Mouse (Mus musculus): ENCODE results near the gene Btbd35f24. TPM values are rescaled to one million over a fixed set of nuclear protein-coding genes. Genes with fewer than 3 reads are reported as not detected.

Gene Btbd35f24
- polyA plus RNA-seq (2015; fragmentation: Illumina TruSeq; extraction: RNeasy Lipid Tissue Mini Kit (QIAGEN cat#74804); ENCODE audit: insufficient read depth, low replicate concordance), result not detected

GRCm38 (mm10) chrX:3195727-3196126 is at the start of gene Btbd35f24:
Gene Btbd35f24 (minus strand): TSS chrX:3195827.

Other genes starting within 250 kb of the Btbd35f24 start
- gene Btbd35f23, start 119.0 kb downstream of the Btbd35f24 start, polyA plus RNA-seq (2015; fragmentation: Illumina TruSeq; extraction: RNeasy Lipid Tissue Mini Kit (QIAGEN cat#74804); ENCODE audit: insufficient read depth, low replicate concordance), result not detected
- gene Btbd35f11, start 247.9 kb upstream of the Btbd35f24 start, polyA plus RNA-seq (2015; fragmentation: Illumina TruSeq; extraction: RNeasy Lipid Tissue Mini Kit (QIAGEN cat#74804); ENCODE audit: insufficient read depth, low replicate concordance), result not detected

Measured in spleen, adult 10 weeks (tissue).